Mouse (Mus musculus) neutrophil, adult 5-6 weeks (primary cell): ENCODE data around the gene P2ry6. TPM values are rescaled to one million over a fixed set of nuclear protein-coding genes. Genes with fewer than 3 reads are reported as not detected.

Experiments
- ATAC-seq: fragments of 151-379, 151-347 bp; 2 replicates; pipeline ENCODE4 v1.8.0; 2017; ENCODE audit warnings: mild to moderate bottlenecking, moderate TSS enrichment; ENCODE audit not compliant: insufficient number of reproducible peaks, poor library complexity, low FRiP score, severe bottlenecking; ENCODE audit errors: extremely low read depth
- total RNA-seq: library from RNA; stranded (forward); fragments of 200-1000 nt; gene quantifications from 2 replicates; pipeline ENCODE4 v1.2.3, GENCODE M21; 2017

P2ry6 gene
- total RNA-seq, 1 experiment from 2014 or later: 2.0 TPM

- ATAC-seq: peak; percentile 37; the same call in 1 of the 2 replicates
Measured at GRCm38 (mm10) chr7:100950481-100951010, 23.9 kb downstream of the P2ry6 start.

GRCm38 (mm10) chr7:100950031-100950430 lies 24.4 kb downstream of the P2ry6 start:
- no peak for ATAC-seq

- no peak for ATAC-seq
Measured at GRCm38 (mm10) chr7:100944738-100945137, 29.7 kb downstream of the P2ry6 start.

DNA sequence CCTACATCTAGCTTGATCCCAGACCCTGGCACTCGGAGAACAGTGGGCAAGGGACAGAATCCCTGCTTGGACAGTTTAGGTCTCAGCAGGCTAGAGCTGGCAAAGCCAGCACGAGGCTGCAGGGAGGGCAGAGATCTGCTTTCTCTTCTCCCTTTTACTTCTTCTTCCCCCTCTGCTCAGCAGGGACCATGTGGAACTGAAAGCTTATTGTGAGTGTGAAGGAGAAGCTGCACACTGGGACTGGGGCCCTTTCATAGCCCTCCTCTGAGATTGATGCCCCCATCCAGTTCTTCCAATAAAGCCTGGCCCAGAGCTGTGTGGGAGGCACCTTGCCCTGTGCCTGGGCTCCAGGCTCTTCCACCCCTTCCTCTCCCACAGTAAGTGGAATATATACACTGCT lies 30.1 kb downstream of the P2ry6 start:
- no peak for ATAC-seq

GRCm38 (mm10) chr7:100942789-100943615 lies 31.4 kb downstream of the P2ry6 start:
- ATAC-seq: peak; percentile 34; the same call in 1 of the 2 replicates

DNA sequence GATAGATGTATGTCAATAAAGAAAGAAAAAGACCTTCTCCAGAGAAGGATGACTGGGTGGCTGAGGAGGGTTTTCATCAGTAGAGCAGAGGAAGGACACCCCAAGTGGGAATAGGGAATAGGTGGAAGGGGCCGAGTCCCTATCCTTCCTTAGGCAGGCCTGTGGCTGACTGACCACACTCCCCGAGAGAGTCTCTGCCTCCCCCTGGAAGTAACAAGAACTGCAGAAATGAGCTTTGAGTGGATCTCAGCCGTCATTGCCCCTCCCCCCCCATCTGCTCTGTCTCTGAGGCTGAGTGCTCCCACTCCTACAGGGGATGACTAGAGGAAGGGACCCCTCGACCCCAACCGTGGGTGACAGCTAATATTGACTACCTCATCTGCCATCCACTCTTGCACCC lies 33.3 kb downstream of the P2ry6 start:
- ATAC-seq: no peak

DNA sequence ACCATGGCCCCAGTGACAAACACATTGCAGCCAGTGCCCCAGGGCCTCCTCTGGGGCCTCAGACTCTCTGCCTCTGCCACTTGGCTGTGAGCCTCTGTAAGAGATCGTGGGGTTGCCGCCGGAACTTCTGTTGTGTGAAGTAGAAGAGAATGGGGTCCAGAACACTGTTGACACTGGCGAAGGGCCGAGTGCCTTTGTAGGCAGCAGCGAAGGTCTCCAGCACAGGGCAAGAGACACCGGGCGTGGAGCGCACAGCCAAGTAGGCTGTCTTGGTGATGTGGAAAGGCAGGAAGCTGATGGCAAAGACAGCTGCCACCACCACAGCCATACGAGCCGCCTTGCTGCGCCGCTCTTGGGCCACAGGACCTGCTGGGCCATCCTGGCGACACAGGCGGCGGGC lies 36.3 kb downstream of the P2ry6 start:
- ATAC-seq: no peak

- no peak for ATAC-seq
Measured at GRCm38 (mm10) chr7:100937481-100937880, 37.0 kb downstream of the P2ry6 start.

DNA sequence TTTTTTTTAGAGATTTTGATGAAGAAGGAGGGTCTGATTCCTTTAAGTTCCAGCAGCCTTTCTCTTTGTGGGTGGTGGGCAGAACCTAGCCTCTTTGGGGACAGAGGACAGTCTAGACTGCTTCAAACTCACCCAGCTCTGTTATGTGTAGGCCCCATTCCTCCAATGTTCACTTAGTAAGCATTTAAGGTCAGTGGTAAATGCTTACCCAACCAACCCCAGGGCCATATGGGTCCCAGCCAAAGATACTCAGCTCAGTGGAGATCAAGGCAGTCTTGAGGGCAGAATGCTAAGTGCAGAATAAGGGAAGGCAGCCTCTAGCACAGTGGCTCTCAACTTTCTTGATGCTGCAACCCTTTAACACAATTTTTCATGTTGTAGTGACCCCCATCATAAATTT lies 40.9 kb downstream of the P2ry6 start:
- no peak for ATAC-seq

GRCm38 (mm10) chr7:100932481-100933007 lies 41.9 kb downstream of the P2ry6 start:
- ATAC-seq: peak; percentile 56; the same call in 1 of the 2 replicates

DNA sequence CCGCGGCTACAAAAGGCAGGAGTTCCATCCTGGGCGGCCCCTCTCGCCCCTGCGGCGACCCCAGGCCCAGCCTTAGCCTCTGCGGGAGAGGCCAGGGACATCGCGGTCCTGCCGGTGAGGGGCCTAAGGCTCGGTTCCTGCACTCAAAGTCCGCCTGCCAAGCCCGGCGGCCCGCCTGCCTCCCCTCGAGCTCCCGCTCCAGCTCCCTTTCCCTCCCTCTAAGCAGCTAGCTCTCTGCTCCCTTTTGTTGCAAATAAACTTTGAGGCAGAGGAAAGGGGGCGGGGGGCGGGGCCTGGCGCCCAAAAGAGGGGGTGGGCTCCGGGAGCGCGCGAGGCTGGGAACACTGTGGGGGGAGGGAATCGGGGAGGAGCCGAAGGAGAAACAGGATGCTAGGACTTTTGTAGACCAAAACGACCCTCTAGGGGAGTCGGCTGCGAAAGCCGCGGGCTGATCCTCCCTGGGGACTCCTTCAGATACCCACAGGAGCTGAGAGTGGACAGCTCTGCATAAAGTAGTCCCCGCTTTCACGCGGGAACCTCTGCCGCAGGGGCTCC lies 42.4 kb downstream of the P2ry6 start, which contains the start of gene Arhgef17:
Gene Arhgef17 (minus strand): TSS at position 182 of the 555 bp plus-strand sequence.
- no peak for ATAC-seq

GRCm38 (mm10) chr7:100931316-100931925 lies 43.0 kb downstream of the P2ry6 start:
- no peak for ATAC-seq

DNA sequence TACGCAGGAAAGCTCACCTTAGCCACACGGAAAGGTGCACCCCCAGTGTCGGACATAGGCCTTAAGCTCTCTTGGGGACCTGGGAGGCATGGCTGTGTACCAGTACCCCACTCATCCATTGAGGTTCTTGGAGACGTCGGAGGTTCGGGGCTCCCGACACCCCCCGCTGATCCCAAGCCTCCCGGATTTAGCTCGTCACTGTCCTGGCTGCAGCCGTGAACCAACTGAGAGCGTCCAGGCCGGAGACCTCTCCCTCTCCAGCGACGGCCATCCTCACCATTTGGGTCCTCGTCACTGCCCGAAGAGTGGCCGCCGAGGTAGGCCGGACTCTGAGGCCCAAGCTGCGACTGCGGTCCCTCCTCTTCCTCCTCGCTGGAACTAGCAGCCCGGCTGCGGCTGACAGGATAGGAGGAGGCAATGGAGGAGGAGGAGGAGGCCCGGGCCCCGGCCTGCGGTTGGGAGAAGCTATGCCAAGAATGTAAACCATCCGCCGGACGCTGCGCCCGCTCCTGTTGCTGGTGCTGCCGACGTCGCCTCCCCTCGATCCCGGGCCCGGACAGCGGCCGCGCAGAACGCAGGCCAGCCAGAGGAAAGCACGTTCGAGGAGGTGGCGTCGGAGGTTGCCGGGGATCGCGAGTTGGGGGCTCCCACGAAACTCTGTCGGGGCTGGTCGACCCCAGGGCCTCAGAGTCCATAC lies 43.7 kb downstream of the P2ry6 start:
- no peak for ATAC-seq

DNA sequence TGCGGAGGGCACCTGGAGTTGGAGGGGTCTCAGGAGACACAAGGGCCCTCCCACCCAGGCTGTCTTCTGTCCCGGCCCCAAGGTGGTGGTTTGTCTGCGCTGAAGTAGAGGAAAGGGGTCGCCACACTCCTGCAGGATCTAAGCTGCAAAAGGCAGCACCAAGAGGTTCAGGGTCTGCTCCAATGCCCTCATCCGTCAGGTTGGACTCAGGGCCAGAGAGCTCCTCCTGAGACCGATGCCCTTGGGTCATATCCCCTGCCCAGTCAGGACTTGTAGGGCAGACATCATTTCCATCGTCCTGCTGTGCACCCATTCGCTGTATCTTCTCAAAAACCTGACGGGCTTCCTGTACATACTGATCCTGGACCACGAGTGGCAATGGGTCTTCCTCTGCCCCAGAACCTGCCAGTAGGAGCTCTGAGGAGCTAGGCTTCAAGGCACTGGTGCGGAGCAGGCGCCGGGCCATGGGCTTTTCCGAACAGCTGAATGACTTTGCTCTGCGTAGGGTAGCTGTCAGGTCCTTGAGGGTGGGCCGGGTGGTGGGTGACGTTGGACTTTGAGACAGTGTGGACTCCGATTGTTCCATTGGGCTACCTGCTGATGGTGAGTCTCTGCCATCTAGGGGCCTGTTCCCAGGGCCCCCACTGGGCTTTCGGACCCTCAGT lies 44.7 kb downstream of the P2ry6 start:
- ATAC-seq: no peak

GRCm38 (mm10) chr7:100928456-100928855 lies 46.0 kb downstream of the P2ry6 start:
- ATAC-seq: no peak

DNA sequence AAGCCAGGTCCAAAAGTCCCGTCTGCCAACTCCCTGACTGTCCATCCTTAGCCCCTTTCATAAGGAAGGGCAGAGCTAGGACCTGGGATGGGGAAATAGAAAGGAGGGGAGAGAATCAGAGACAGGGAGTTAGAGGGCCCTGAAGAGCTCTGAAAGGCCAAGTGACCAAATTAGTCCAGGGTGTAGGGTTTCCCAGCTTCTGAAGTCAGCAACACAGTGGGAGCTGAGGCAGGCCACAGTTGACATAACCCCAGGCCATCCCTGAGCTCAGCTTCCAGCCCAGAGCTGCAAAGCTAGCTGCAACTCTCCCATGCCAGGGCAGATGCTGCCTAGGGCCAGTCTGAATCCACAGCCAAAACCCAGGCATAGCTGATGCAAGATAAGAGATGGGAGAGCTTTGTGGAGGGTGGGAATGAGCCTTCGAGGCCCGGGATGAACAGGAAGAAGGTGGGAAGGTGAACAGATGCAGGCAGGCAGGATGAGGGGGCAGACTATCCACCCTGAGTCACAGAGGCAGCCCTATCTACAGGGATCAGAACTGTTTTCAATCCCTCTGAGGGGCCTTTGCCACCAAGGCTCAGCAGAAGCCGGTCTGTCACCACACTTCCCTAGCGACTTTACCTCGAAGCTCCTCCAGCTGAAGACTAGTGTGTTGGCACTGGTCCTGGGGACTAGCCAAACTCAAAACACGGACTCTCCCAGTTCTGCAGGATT lies 47.0 kb downstream of the P2ry6 start:
- ATAC-seq: no peak

- ATAC-seq: no peak
Measured at GRCm38 (mm10) chr7:100926311-100926923, 48.0 kb downstream of the P2ry6 start.
